Mouse (Mus musculus) kidney, adult 11 months (tissue): ENCODE results near the gene Zbtb9.

ENCODE experiments used
- DNase-seq: peaks from one replicate; pipeline ENCODE4 v3.0.0; 2022

Gene Zbtb9

GRCm38 (mm10) chr17:27047762-27048444 lies 74.9 kb downstream of the Zbtb9 start:
- DNase-seq: no peak

DNA sequence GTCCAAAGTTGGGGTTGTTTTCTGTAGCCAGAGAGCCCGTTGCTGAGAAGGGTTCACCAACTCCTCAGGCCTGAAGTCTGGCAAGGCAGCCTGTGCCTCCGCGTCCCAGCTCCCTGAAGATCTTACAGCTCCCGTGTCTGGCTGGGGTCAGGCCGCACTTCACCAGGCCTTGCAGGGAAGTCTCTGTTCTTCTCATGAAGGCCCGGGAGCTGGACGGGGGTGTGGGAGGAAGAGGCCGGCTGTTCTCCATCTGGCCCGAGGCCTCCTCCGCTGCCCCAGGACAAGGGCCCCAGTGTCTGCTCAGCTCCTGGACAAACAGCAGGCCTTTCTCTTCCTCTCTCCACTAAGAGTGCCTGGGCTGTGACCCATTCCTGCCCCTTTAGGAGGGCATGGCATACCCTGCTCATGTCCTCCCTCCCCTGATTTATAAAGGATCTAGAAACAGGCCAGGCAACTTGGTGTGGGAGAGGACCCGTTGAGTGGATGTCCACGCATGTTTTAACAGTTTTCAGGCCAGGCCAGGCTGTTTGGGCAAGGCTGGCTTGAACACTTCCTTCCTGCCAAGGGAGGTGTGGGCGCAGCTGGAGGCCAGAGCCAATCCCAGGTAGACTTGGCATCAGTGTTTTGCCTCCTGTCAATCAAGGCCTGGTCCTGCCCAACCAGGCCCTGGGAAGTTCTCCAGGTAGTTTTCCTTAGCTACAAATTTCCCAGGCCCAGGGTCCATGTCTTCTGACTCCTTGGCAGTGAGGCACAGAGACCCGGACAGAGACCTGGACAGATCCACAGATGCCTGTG lies 75.7 kb downstream of the Zbtb9 start:
- no peak for DNase-seq

GRCm38 (mm10) chr17:27050853-27051252 lies 77.9 kb downstream of the Zbtb9 start:
- DNase-seq: no peak

DNA sequence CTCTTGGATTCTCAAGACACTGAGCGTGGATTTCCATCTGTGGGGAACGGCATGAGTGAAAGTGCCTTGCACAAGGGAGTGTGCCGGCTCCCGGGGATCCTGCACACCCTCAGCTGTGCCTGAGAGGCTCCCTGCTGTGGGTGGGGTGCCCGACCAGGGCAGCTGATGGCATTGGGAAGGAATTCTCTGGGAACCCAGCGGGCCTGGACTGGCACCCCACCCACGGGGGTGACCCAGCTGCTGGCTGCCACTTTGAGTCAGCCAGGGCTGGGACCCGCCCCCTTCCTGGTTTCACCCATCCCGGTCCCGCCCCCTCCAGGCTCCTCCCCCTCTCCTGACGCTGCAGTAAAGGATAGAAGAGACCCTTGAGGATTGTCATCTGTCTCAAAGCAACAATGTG lies 78.5 kb downstream of the Zbtb9 start:
- DNase-seq: no peak

- peak; percentile 70 for DNase-seq
Observed at GRCm38 (mm10) chr17:27056170-27056569, 83.2 kb downstream of the Zbtb9 start.

DNA sequence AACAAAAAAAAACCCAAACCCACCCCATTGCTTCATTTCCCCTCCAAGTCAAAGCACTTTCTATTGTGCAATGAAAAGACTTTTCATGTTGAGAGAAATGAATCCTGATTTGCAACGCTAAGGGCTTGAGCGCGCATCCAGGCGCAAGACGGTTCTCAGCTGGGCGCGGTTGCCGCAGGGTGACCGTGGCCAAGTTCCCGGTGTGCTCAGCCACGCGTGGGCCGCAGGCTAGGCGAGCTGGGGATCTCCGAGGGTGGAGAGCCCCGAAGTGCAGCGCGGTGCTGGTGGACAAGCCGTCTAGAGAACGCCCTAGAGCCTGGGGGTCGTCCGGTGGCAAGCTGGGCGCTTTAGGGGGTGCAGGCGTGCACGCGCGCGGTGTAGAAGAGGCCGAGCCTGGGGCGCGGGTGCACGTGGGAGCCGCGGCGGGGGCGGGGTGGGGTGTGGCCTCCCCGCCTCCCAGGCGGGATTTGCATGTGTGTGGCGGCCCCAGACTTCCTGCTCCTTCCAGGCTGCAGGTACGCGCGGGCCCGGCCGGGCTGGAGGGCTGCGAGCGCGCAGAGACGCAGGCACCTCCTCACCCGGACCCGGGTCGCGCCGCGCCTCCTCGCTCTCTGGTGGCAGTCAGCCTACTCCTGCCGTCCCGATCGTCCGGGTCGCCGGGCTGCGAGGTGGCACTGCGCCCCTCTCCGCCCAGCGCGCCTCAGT lies 84.0 kb downstream of the Zbtb9 start, which contains the start of gene Itpr3:
Itpr3 (plus strand) TSS at position 493 of the 705 bp plus-strand sequence.
- peak; percentile 71 for DNase-seq

DNA sequence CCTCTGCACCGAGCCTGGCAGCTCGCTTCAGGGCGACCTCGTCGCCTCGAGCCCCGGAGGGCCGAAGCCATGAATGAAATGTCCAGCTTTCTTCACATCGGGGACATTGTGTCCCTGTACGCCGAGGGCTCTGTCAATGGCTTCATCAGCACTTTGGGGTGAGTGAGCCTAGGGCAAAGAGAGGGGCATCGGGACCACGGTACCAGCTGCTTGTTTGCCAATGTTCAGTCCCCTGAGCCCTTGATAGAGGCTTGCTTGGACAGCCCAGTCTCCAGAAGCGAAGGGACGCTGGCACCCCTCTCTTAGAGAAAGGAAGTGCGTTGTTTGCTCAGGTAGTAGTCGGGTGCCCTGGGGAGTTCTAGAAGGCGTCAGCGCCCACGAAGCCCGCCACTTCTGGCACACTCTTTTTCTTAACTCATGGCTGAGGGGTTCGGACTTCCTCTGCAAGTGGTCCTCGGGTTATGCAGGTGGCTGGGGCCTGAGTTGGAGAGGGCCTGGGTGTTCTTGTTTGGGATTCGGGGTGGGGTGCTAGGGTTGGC lies 84.6 kb downstream of the Zbtb9 start:
- no peak for DNase-seq
